Mouse (Mus musculus): ENCODE results near the gene Fpr1.

GRCm38 (mm10) chr17:17871697-17872096 lies 12.0 kb downstream of the Fpr1 start:
- TF ChIP-seq POLR2A (IDR thresholded peaks at IDR 0.05; ENCODE audit: extremely low read depth, insufficient read depth, low read length) (no peak), CTCF (IDR thresholded peaks at IDR 0.05; ENCODE audit: extremely low read depth, insufficient read depth, low read length) (no peak)
